Mouse (Mus musculus): ENCODE measurements at regions not wholly inside any gene's neighbourhood (a gene's known extent, or its start where the extent isn't known, plus 50 kb on each side); places are given as distances from the start of the nearest gene placed in this dataset.
A peak's percentile ranks its signal among the peaks of the same experiment; 100 is the strongest.

GRCm38 (mm10) chr12:6444026-6444425 is 1068.5 kb upstream of the Klhl29 start:
- DNase-seq = no peak

- DNase-seq = peak; percentile 1
These were observed 1042.3 kb upstream of the Klhl29 start for GRCm38 (mm10) chr12:6417804-6418203.

- no peak for DNase-seq
These were observed 1025.1 kb upstream of the Klhl29 start for GRCm38 (mm10) chr12:6400591-6400990.

GRCm38 (mm10) chr12:6381833-6382232 is 1006.4 kb upstream of the Klhl29 start:
- DNase-seq = peak; percentile 1

- DNase-seq = no peak
These were observed 992.1 kb upstream of the Klhl29 start for GRCm38 (mm10) chr12:6367611-6368010.

Measured in right cerebral cortex, adult 18-20 months (tissue).